Mouse (Mus musculus): Measurements from ENCODE around the gene Kbtbd4. TPM values are rescaled to one million over a fixed set of nuclear protein-coding genes. Genes with fewer than 3 reads are reported as not detected.

Kbtbd4 gene
- total RNA-seq, 1 experiment from 2014 or later, result 36.0 TPM

DNA sequence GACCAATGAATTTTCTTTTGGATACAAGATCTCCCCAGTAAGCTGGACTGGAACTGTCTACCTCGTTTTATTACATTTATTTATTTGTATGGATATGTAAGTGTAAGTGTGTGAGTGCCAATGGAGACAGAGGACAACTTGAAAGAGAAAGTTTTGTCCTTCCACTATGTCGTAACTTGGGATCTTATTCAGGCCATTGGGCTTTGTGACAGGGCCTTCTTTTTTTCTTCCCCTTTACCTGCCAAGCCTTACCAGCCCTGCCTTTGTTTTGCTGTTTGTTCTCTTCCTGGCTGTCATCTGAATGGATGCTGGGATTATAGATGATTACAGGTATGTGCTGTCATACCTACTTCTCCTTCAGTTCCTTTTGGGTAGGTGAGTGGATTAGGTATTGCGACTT is 54.3 kb downstream of the Kbtbd4 start:
- DNase-seq, result no peak

GRCm38 (mm10) chr2:90960012-90960411 is 55.5 kb downstream of the Kbtbd4 start:
- no peak for DNase-seq

Other genes with a start within 250 kb of the Kbtbd4 start
- 19.7 and 23.4 TPM in 2 replicates for gene Nup160, start 227.5 kb upstream of the Kbtbd4 start, total RNA-seq (2021)
- 65.2 and 72.0 TPM in 2 replicates for gene Fnbp4, start 159.4 kb upstream of the Kbtbd4 start, total RNA-seq (2021)
- 0.67 and 1.5 TPM in 2 replicates for gene Agbl2, start 122.0 kb upstream of the Kbtbd4 start, total RNA-seq (2021)
- gene Mtch2, start 57.6 kb upstream of the Kbtbd4 start, total RNA-seq (2021), result 248 and 259 TPM in 2 replicates
- gene C1qtnf4, start 18.9 kb upstream of the Kbtbd4 start, total RNA-seq (2021), result 1.00 and 1.9 TPM in 2 replicates
- gene Ndufs3, start 87 bp downstream of the Kbtbd4 start, total RNA-seq (2021), result 313 and 358 TPM in 2 replicates
- gene Celf1, start 35.6 kb downstream of the Kbtbd4 start, total RNA-seq (2021), result 92.6 and 96.8 TPM in 2 replicates
- 2.1 and 2.9 TPM in 2 replicates for gene Rapsn, start 130.9 kb downstream of the Kbtbd4 start, total RNA-seq (2021)
- 203 and 258 TPM in 2 replicates for gene Psmc3, start 149.3 kb downstream of the Kbtbd4 start, total RNA-seq (2021)
- gene Slc39a13, start 165.7 kb downstream of the Kbtbd4 start, total RNA-seq (2021), result 31.2 and 32.7 TPM in 2 replicates
- gene Spi1, start 177.7 kb downstream of the Kbtbd4 start, total RNA-seq (2021), result 3.0 and 3.3 TPM in 2 replicates
- gene Mybpc3, start 213.4 kb downstream of the Kbtbd4 start, total RNA-seq (2021), result not detected in 2 replicates

Data from adrenal gland, postnatal 25 days (tissue).